Mouse (Mus musculus) gastrocnemius, postnatal 14 days (tissue): ENCODE measurements around the gene Rfpl4b. TPM values are rescaled to one million over a fixed set of nuclear protein-coding genes. Genes with fewer than 3 reads are reported as not detected.
A peak's percentile ranks its signal among the peaks of the same experiment; 100 is the strongest.
"Not testable (repeated sequence)": the region's sequence is repeated elsewhere in the genome, so short reads cannot be mapped to it uniquely, and the experiment has no call there.

Experiments used
- DNase-seq: peaks from one replicate; pipeline ENCODE4 v3.0.0; 2021; ENCODE audit warnings: mixed read lengths
- intact Hi-C: fragments of 180-260 bp; cut with DNase I; formaldehyde crosslinking; loops from one replicate; pipeline ENCODE4 v1.15.1; 2025; ENCODE audit warnings: low total_unique reads
- long read RNA-seq, 2 experiments: library from polyadenylated mRNA; stranded (forward); transcript quantifications; one replicate each; pipeline ENCODE4 v2.0.0; 2021
- total RNA-seq, 2 experiments: library from RNA; stranded (reverse); gene quantifications; 2 replicates each; pipeline ENCODE4 v1.2.3; 2021

The Rfpl4b gene
- not detected for total RNA-seq
- long read RNA-seq, experiment 1, result 0 reads
- long read RNA-seq, experiment 2, result 0 reads

- intact Hi-C loops, result no loop called here
- no peak for DNase-seq
Measured at GRCm38 (mm10) chr10:38821679-38822078, at the start of gene Rfpl4b. TSS of gene Rfpl4b (minus strand) at chr10:38821779.

GRCm38 (mm10) chr10:38855186-38855585 is 33.6 kb upstream of the Rfpl4b start:
- DNase-seq, result no peak
- intact Hi-C loops, result no loop called here

- DNase-seq, intact Hi-C loops: not testable (repeated sequence)
Measured at GRCm38 (mm10) chr10:38850006-38850405, 28.4 kb upstream of the Rfpl4b start.

GRCm38 (mm10) chr10:38848884-38849499 is 27.4 kb upstream of the Rfpl4b start:
- DNase-seq, result peak; percentile 82
- intact Hi-C loops, result loop anchor here (5.0 kb wide), 1 partner anchor 1772 kb away; no protein-coding TSS in a partner anchor

DNA sequence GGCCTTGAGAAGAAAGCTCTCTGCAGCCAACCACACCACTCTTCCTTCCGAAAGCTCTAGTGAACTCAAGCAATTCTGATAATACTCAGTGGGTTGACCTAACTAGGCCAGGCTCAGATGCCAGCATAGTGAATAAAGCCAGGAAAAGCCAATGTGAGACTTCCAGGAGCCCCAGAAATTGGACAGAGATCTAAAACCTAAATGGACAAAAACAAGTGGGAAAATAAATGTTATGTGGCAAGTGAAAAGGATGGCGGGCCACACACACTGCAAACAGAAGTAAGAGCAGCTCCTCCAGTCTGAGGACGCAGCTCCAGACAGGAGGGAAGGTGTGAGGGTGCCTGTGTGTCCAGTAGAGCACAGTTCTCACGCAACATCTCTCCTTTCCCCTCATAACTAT is 26.7 kb upstream of the Rfpl4b start:
- DNase-seq, result no peak
- intact Hi-C loops, result loop anchor here (5.0 kb wide), 1 partner anchor 1771 kb away; no protein-coding TSS in a partner anchor

- DNase-seq, result no peak
- intact Hi-C loops, result no loop called here
Measured at GRCm38 (mm10) chr10:38823741-38824140, 2.2 kb upstream of the Rfpl4b start.

GRCm38 (mm10) chr10:38806056-38806455 is 15.5 kb downstream of the Rfpl4b start:
- DNase-seq, result peak; percentile 31
- intact Hi-C loops, result no loop called here

GRCm38 (mm10) chr10:38804047-38804446 is 17.5 kb downstream of the Rfpl4b start:
- no peak for DNase-seq
- intact Hi-C loops, result no loop called here

DNA sequence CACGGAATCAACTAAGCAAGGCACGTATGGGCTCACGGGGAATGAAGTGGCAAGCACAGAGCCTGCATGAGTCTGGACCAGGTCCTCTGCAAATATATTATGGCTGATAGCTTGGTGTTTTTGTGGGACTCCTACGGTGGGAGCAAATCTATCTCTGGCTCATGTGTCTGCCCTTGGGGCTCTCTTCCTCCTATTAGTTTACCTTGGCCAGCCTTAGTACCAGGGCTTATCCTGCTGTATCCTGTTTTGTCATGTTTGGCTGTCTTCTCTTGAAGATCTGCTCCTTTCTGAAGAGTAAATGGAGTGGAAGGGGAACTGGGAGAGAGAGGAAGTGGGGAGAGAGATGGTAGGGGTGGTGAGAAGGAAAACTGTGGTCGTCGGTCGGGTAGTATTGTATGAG is 18.3 kb downstream of the Rfpl4b start:
- intact Hi-C loops, result no loop called here

GRCm38 (mm10) chr10:38788612-38789011 is 33.0 kb downstream of the Rfpl4b start:
- intact Hi-C loops, result no loop called here
- no peak for DNase-seq

More for the DNA sequence above, 18.3 kb downstream of the Rfpl4b start:
- no peak for DNase-seq

Other genes with a start within 250 kb of the Rfpl4b start
- gene Lama4, start 143.7 kb upstream of the Rfpl4b start, total RNA-seq, result 10 to 100 TPM; 63.9 to 73.1 TPM